In genomic region chr5:107157384-107157783, GRCm38 (mm10) we compare ENCODE assay signal across 8 mouse cellular contexts.
DNase-seq lines count a peak whose midpoint lies in the region; ATAC-seq lines count a peak whose summit lies in the region.

No protein-coding gene starts in this region.

- no peak overlapping the region for H3K4me3 ChIP-seq in heart, embryonic 12.5 days
- H3K4me3 ChIP-seq in embryonic facial prominence, embryonic 14.5 days (ENCODE audit: low read depth, low read length): no peak overlapping the region
- H3K4me3 ChIP-seq in midbrain, embryonic 10.5 days: no peak overlapping the region

- no peak for DNase-seq in heart, postnatal 25 days (ENCODE audit: low spot score)
- peak; percentile 91 for DNase-seq in NIH3T3 (ENCODE audit: low read depth)
- DNase-seq in embryonic facial prominence, embryonic 14.5 days (ENCODE audit: low spot score): peak; percentile 77
- peak; percentile 41 to 44 for DNase-seq in kidney, postnatal 36 days
- DNase-seq in frontal cortex, adult 2 months (ENCODE audit: extremely low spot score in 1 of 2, low spot score in 1 of 2): no peak
- no peak for DNase-seq in midbrain, embryonic 10.5 days (ENCODE audit: low spot score)
- no peak for DNase-seq in layer of hippocampus, adult 11-12 months (ENCODE audit: low spot score)

- H3K9ac ChIP-seq in heart, embryonic 12.5 days: no peak overlapping the region
- H3K9ac ChIP-seq in embryonic facial prominence, embryonic 14.5 days (ENCODE audit: low read depth, low read length): no peak overlapping the region

- no peak overlapping the region for H3K27ac ChIP-seq in heart, embryonic 12.5 days (ENCODE audit: poor library complexity, severe bottlenecking)
- peak overlapping the region; percentile 71 for H3K27ac ChIP-seq in embryonic facial prominence, embryonic 14.5 days (replicated peaks; ENCODE audit: low read depth, low read length)
- no peak overlapping the region for H3K27ac ChIP-seq in midbrain, embryonic 10.5 days (replicated peaks)

- H3K9me3 ChIP-seq in heart, embryonic 12.5 days (replicated peaks): no peaks in the 10 kb centered on the region
- H3K9me3 ChIP-seq in embryonic facial prominence, embryonic 14.5 days (ENCODE audit: control insufficient read depth, low read length): no peaks in the 10 kb centered on the region
- no peaks in the 10 kb centered on the region for H3K9me3 ChIP-seq in midbrain, embryonic 10.5 days (replicated peaks)

- H3K4me1 ChIP-seq in heart, embryonic 12.5 days (replicated peaks): peaks cover 10% of the 10 kb centered on the region
- H3K4me1 ChIP-seq in embryonic facial prominence, embryonic 14.5 days (ENCODE audit: control insufficient read depth, insufficient read depth, low read length): peaks cover 52% of the 10 kb centered on the region
- H3K4me1 ChIP-seq in midbrain, embryonic 10.5 days: peaks cover 24% of the 10 kb centered on the region

- ATAC-seq in heart, embryonic 12.5 days (ENCODE audit: insufficient number of reproducible peaks, low FRiP score): no peak
- peak; percentile 44; the same call in 1 of the 2 replicates for ATAC-seq in embryonic facial prominence, embryonic 14.5 days (ENCODE audit: low read depth)

- H3K27me3 ChIP-seq in heart, embryonic 12.5 days (replicated peaks): no peaks in the 10 kb centered on the region
- H3K27me3 ChIP-seq in embryonic facial prominence, embryonic 14.5 days (replicated peaks; ENCODE audit: control insufficient read depth, insufficient read depth, low read length): no peaks in the 10 kb centered on the region
- H3K27me3 ChIP-seq in midbrain, embryonic 10.5 days (ENCODE audit: low read depth, poor library complexity, severe bottlenecking): no peaks in the 10 kb centered on the region; the same call in 1 of the 2 replicates

- 59% methylated on average over 9 of the region's 9 CpGs for WGBS in heart, embryonic 12.5 days
- 23% methylated on average over 8 of the region's 9 CpGs for WGBS in embryonic facial prominence, embryonic 14.5 days
- 63% methylated on average over 9 of the region's 9 CpGs for WGBS in midbrain, embryonic 10.5 days

- H3K36me3 ChIP-seq in heart, embryonic 12.5 days: peaks cover 16% of the 10 kb centered on the region
- H3K36me3 ChIP-seq in embryonic facial prominence, embryonic 14.5 days (ENCODE audit: control insufficient read depth, insufficient read depth, low read length): peaks cover 17% of the 10 kb centered on the region
- no peaks in the 10 kb centered on the region for H3K36me3 ChIP-seq in midbrain, embryonic 10.5 days

- peak overlapping the region; percentile 25 for H3K4me2 ChIP-seq in heart, embryonic 12.5 days
- peak overlapping the region; percentile 16 for H3K4me2 ChIP-seq in embryonic facial prominence, embryonic 14.5 days (ENCODE audit: low read depth, low read length)

- intact Hi-C loops in heart, postnatal 25 days (cut with DNase I): no loop called here

Comparison
In these comparisons a context has a peak if more than half of its experiments do, and no peak if none do; other contexts are left out.
1. DNase-seq: peak in NIH3T3 (single experiment), embryonic facial prominence, embryonic 14.5 days (single experiment) and kidney, postnatal 36 days (2 of 2); none in heart, postnatal 25 days (single experiment), frontal cortex, adult 2 months (0 of 2), midbrain, embryonic 10.5 days (single experiment) and layer of hippocampus, adult 11-12 months (single experiment).